Mouse (Mus musculus): Measurements from ENCODE around the gene Kank2.

- TF ChIP-seq CTCF (IDR thresholded peaks at IDR 0.05; ENCODE audit: low read depth, low read length) (no peak), POLR2A (IDR thresholded peaks at IDR 0.05; ENCODE audit: insufficient read depth, low read length) (no peak), EP300 (IDR thresholded peaks at IDR 0.05; ENCODE audit: insufficient read depth, low read depth, low read length) (peak; percentile 67; the same call in 1 of the 2 replicates)
These were observed 24.2 kb downstream of the Kank2 start for GRCm38 (mm10) chr9:21774353-21774752.

All from ES-Bruce4 (cell line).